ENCODE assay signal across 8 mouse cellular contexts in the genomic region with DNA sequence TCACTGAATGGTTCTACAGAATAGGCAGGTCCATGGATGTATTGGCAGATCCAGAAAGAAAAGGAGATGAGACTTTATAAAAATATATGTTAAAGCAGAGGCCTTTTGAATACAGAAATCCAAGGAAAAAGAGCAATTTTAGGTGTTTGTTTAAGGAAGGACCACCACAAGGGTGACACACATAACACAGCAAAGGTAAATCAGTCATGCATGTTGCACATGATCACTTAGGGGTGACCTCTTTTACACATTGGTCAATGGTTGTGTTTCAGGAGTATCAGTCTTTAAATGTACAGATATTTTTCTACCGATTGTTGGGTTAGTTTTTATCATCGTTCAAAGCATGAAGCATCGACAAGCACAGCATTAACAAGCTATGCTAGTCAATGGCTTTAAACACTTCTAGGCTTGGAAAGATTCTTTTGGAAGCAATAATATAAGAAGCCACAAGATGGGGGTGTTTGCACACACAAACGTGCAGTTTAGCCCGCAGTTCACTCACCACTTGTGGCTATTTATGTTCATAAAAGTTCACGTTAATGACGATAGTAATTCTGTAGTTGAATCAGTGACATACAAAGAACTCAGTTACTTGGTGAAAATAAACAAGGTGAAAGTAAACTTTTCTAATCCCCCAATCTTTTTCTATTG. TPM values are rescaled to one million over a fixed set of nuclear protein-coding genes. Genes with fewer than 3 reads are reported as not detected.
DNase-seq lines count a peak whose midpoint lies in the region; ATAC-seq lines count a peak whose summit lies in the region.

No protein-coding gene starts in this region.

- 43% methylated on average over 7 of the region's 7 CpGs for WGBS in neural tube, embryonic 11.5 days
- 41% methylated on average over 7 of the region's 7 CpGs for WGBS in hindbrain, embryonic 13.5 days

- no peak overlapping the region for H3K4me3 ChIP-seq in neural tube, embryonic 11.5 days (ENCODE audit: low read depth, low read length)
- H3K4me3 ChIP-seq in hindbrain, embryonic 13.5 days: no peak overlapping the region

- intact Hi-C loops in heart, postnatal 25 days (cut with DNase I): loop anchor here (5.0 kb wide), 1 partner anchor 180 kb away; no protein-coding TSS in a partner anchor

- H3K4me1 ChIP-seq in neural tube, embryonic 11.5 days (ENCODE audit: control insufficient read depth, insufficient read depth, low read length): no peaks in the 10 kb centered on the region
- H3K4me1 ChIP-seq in hindbrain, embryonic 13.5 days (replicated peaks): no peaks in the 10 kb centered on the region

- no peaks in the 10 kb centered on the region for H3K27me3 ChIP-seq in neural tube, embryonic 11.5 days (ENCODE audit: control insufficient read depth, insufficient read depth, low read length)
- H3K27me3 ChIP-seq in hindbrain, embryonic 13.5 days: no peaks in the 10 kb centered on the region

- H3K27ac ChIP-seq in neural tube, embryonic 11.5 days (ENCODE audit: low read depth, low read length): no peak overlapping the region
- H3K27ac ChIP-seq in hindbrain, embryonic 13.5 days: no peak overlapping the region

- no peak for ATAC-seq in neural tube, embryonic 11.5 days (ENCODE audit: insufficient read depth, low FRiP score, low TSS enrichment)
- ATAC-seq in hindbrain, embryonic 13.5 days (ENCODE audit: low FRiP score): peak; percentile 39; the same call in 1 of the 2 replicates

- no peaks in the 10 kb centered on the region for H3K9me3 ChIP-seq in neural tube, embryonic 11.5 days (ENCODE audit: control insufficient read depth, low read length)
- H3K9me3 ChIP-seq in hindbrain, embryonic 13.5 days: no peaks in the 10 kb centered on the region

- H3K9ac ChIP-seq in neural tube, embryonic 11.5 days (ENCODE audit: low read length): no peak overlapping the region
- H3K9ac ChIP-seq in hindbrain, embryonic 13.5 days: no peak overlapping the region

- H3K36me3 ChIP-seq in neural tube, embryonic 11.5 days (ENCODE audit: control insufficient read depth, insufficient read depth, low read length): no peaks in the 10 kb centered on the region
- H3K36me3 ChIP-seq in hindbrain, embryonic 13.5 days: no peaks in the 10 kb centered on the region

- peak; percentile 32 to 43 for DNase-seq in cerebellum, postnatal 14 days
- DNase-seq in cerebellum, adult 18-20 months: no peak
- peak; percentile 13 for DNase-seq in neural tube, embryonic 11.5 days (ENCODE audit: low spot score)
- DNase-seq in neural tube, embryonic 10.5 days (ENCODE audit: extremely low spot score, low spot score): no peak
- peak; percentile 22 for DNase-seq in retina, adult 2 months (ENCODE audit: low read depth, low spot score)
- DNase-seq in heart, postnatal 25 days (ENCODE audit: low spot score): no peak
- no peak for DNase-seq in testis, postnatal 14 days (ENCODE audit: low spot score)

- no peak overlapping the region for H3K4me2 ChIP-seq in neural tube, embryonic 11.5 days (ENCODE audit: low read depth)
- no peak overlapping the region for H3K4me2 ChIP-seq in hindbrain, embryonic 13.5 days

RNA-seq across cellular contexts. Expression of a gene that starts 38.4 kb away (rescaled TPM):
- not detected in 2 replicates for polyA plus RNA-seq in neural tube, embryonic 11.5 days (2014; fragmentation: Nextera tagmentation; extraction: Ambion mirVana)
- 0.44 TPM in 1 of 2 replicates, not detected in the other for polyA plus RNA-seq in hindbrain, embryonic 13.5 days (2015; fragmentation: Nextera tagmentation; extraction: Ambion mirVana)
- not detected for total RNA-seq in heart, postnatal 25 days (2021)

RNA-seq across cellular contexts. Expression of a gene that starts 46.6 kb away (rescaled TPM):
- not detected in 2 replicates for polyA plus RNA-seq in neural tube, embryonic 11.5 days (2014; fragmentation: Nextera tagmentation; extraction: Ambion mirVana)
- polyA plus RNA-seq in hindbrain, embryonic 13.5 days (2015; fragmentation: Nextera tagmentation; extraction: Ambion mirVana): not detected in 2 replicates
- not detected for total RNA-seq in heart, postnatal 25 days (2021)

RNA-seq across cellular contexts. Expression of a gene that starts 48.5 kb away (rescaled TPM):
- not detected in 2 replicates for polyA plus RNA-seq in neural tube, embryonic 11.5 days (2014; fragmentation: Nextera tagmentation; extraction: Ambion mirVana)
- not detected in 2 replicates for polyA plus RNA-seq in hindbrain, embryonic 13.5 days (2015; fragmentation: Nextera tagmentation; extraction: Ambion mirVana)
- not detected for total RNA-seq in heart, postnatal 25 days (2021)

Comparison
In these comparisons a context has a peak if more than half of its experiments do, and no peak if none do; other contexts are left out.
1. DNase-seq: peak in cerebellum, postnatal 14 days (2 of 2), neural tube, embryonic 11.5 days (single experiment) and retina, adult 2 months (single experiment); none in cerebellum, adult 18-20 months (0 of 2), neural tube, embryonic 10.5 days (single experiment), heart, postnatal 25 days (single experiment) and testis, postnatal 14 days (single experiment).